Mouse (Mus musculus): Measurements from ENCODE around the gene Ifnk. TPM values are rescaled to one million over a fixed set of nuclear protein-coding genes. Genes with fewer than 3 reads are reported as not detected.

Ifnk gene
- polyA plus RNA-seq, 1 experiment = not detected

GRCm38 (mm10) chr4:35169571-35170125 is 17.8 kb downstream of the Ifnk start:
- no peaks in the 10 kb centered on the region for H3K79me2 ChIP-seq (ENCODE audit: control insufficient read depth, insufficient read depth)
- H3K27me3 ChIP-seq (ENCODE audit: control insufficient read depth, insufficient read depth, insufficient read length) = no peaks in the 10 kb centered on the region
- H3K36me3 ChIP-seq (ENCODE audit: control insufficient read depth, insufficient read depth) = no peaks in the 10 kb centered on the region
- H3K4me2 ChIP-seq (ENCODE audit: low read depth) = no peak overlapping the region
- H3ac ChIP-seq (ENCODE audit: control insufficient read depth, insufficient read length) = no peak overlapping the region
- no peak overlapping the region for H3K4me3 ChIP-seq
- no peak for TF ChIP-seq MAX (IDR thresholded peaks at IDR 0.05; ENCODE audit: low read depth)
- no peak for TF ChIP-seq CEBPB (IDR thresholded peaks at IDR 0.05; ENCODE audit: insufficient read depth, poor library complexity, severe bottlenecking)
- no peak for TF ChIP-seq POLR2AphosphoS2 (IDR thresholded peaks at IDR 0.05; ENCODE audit: insufficient read length, low read depth)
- TF ChIP-seq REST (IDR thresholded peaks at IDR 0.05; ENCODE audit: insufficient read depth, insufficient read length) = no peak
- TF ChIP-seq POLR2A (IDR thresholded peaks at IDR 0.05; ENCODE audit: insufficient read length, low read depth) = no peak
- no peak for TF ChIP-seq MYOD1 (IDR thresholded peaks at IDR 0.05; ENCODE audit: control insufficient read depth in 1 of 3, insufficient read length in 2 of 3, low read depth in 2 of 3)
- TF ChIP-seq TCF3 (IDR thresholded peaks at IDR 0.05; ENCODE audit: insufficient read length, low read depth) = no peak
- no peak for TF ChIP-seq E2F4 (IDR thresholded peaks at IDR 0.05; ENCODE audit: insufficient read depth)
- TF ChIP-seq MYOG (IDR thresholded peaks at IDR 0.05; ENCODE audit: control insufficient read depth in 1 of 3, insufficient read depth in 1 of 3, insufficient read length in 2 of 3, low read depth in 2 of 3) = no peak
- TF ChIP-seq SRF (IDR thresholded peaks at IDR 0.05; ENCODE audit: control insufficient read depth, insufficient read length, low read depth) = no peak
- no peak for TF ChIP-seq TCF12 (IDR thresholded peaks at IDR 0.05; ENCODE audit: insufficient read depth, poor library complexity, severe bottlenecking)

DNA sequence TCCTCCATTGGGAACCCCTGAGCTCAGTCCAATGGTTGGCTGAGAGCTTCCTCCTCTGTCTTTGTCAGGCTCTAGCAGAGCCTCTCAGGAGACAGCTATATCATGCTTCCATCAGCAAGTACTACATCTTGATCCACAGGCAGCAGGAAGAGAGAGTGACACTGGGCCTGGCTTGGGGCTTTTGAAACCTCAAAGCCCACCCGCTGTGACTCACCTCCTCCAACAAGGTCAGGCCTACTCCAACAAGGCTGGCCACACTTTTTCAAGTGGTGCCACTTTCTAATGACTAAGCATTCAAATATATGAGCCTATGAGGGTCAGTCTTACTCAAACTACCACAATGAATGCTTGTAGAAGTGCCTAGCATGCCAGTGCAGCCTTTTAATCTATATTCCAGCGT is 20.6 kb downstream of the Ifnk start:
- Histone ChIP-seq H3K4me3 (no peak overlapping the region), H3K4me2 (ENCODE audit: low read depth) (no peak overlapping the region), H3ac (ENCODE audit: control insufficient read depth, insufficient read length) (no peak overlapping the region), H3K79me2 (ENCODE audit: control insufficient read depth, insufficient read depth) (no peaks in the 10 kb centered on the region), H3K27me3 (ENCODE audit: control insufficient read depth, insufficient read depth, insufficient read length) (no peaks in the 10 kb centered on the region), H3K36me3 (ENCODE audit: control insufficient read depth, insufficient read depth) (no peaks in the 10 kb centered on the region)
- TF ChIP-seq SRF (IDR thresholded peaks at IDR 0.05; ENCODE audit: control insufficient read depth, insufficient read length, low read depth) = no peak
- TF ChIP-seq E2F4 (IDR thresholded peaks at IDR 0.05; ENCODE audit: insufficient read depth) = no peak
- no peak for TF ChIP-seq MAX (IDR thresholded peaks at IDR 0.05; ENCODE audit: low read depth)
- no peak for TF ChIP-seq POLR2A (IDR thresholded peaks at IDR 0.05; ENCODE audit: insufficient read length, low read depth)
- no peak for TF ChIP-seq CEBPB (IDR thresholded peaks at IDR 0.05; ENCODE audit: insufficient read depth, poor library complexity, severe bottlenecking)
- no peak for TF ChIP-seq POLR2AphosphoS2 (IDR thresholded peaks at IDR 0.05; ENCODE audit: insufficient read length, low read depth)
- TF ChIP-seq MYOG (IDR thresholded peaks at IDR 0.05; ENCODE audit: control insufficient read depth in 1 of 3, insufficient read depth in 1 of 3, insufficient read length in 2 of 3, low read depth in 2 of 3) = no peak
- no peak for TF ChIP-seq USF1 (IDR thresholded peaks at IDR 0.05; ENCODE audit: low read depth)
- TF ChIP-seq MYOD1 (IDR thresholded peaks at IDR 0.05; ENCODE audit: control insufficient read depth in 1 of 3, insufficient read length in 2 of 3, low read depth in 2 of 3) = no peak
- TF ChIP-seq REST (IDR thresholded peaks at IDR 0.05; ENCODE audit: insufficient read depth, insufficient read length) = no peak
- TF ChIP-seq TCF3 (IDR thresholded peaks at IDR 0.05; ENCODE audit: insufficient read length, low read depth) = no peak
- TF ChIP-seq TCF12 (IDR thresholded peaks at IDR 0.05; ENCODE audit: insufficient read depth, poor library complexity, severe bottlenecking) = no peak

DNA sequence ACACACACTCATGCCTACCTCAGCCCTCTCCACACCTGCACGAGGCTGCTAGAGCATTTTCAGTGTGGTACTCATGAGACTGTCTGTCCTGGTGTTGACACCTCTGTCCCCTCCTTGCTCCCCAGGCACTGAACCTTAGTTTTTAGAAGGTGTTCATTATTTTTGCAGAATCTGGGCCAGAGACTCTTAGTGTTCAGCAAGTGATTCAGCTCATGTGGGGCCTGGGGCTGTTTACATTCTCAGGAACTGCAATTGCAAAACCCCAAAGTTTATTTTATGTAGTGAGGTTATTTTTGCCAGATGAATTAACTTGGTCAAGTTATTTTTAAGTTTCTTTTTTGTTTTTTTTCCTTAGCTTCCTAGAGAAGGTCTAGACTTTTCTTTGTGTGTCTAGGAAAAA is 21.7 kb downstream of the Ifnk start:
- Histone ChIP-seq H3K4me2 (ENCODE audit: low read depth) (no peak overlapping the region), H3K36me3 (ENCODE audit: control insufficient read depth, insufficient read depth) (no peaks in the 10 kb centered on the region), H3K4me3 (no peak overlapping the region), H3ac (ENCODE audit: control insufficient read depth, insufficient read length) (no peak overlapping the region), H3K27me3 (ENCODE audit: control insufficient read depth, insufficient read depth, insufficient read length) (no peaks in the 10 kb centered on the region), H3K79me2 (ENCODE audit: control insufficient read depth, insufficient read depth) (no peaks in the 10 kb centered on the region)
- TF ChIP-seq SRF (IDR thresholded peaks at IDR 0.05; ENCODE audit: control insufficient read depth, insufficient read length, low read depth) (no peak), E2F4 (IDR thresholded peaks at IDR 0.05; ENCODE audit: insufficient read depth) (no peak), MAX (IDR thresholded peaks at IDR 0.05; ENCODE audit: low read depth) (no peak), TCF12 (IDR thresholded peaks at IDR 0.05; ENCODE audit: insufficient read depth, poor library complexity, severe bottlenecking) (no peak), MYOG (IDR thresholded peaks at IDR 0.05; ENCODE audit: control insufficient read depth in 1 of 3, insufficient read depth in 1 of 3, insufficient read length in 2 of 3, low read depth in 2 of 3) (no peak), TCF3 (IDR thresholded peaks at IDR 0.05; ENCODE audit: insufficient read length, low read depth) (no peak), POLR2AphosphoS2 (IDR thresholded peaks at IDR 0.05; ENCODE audit: insufficient read length, low read depth) (no peak), REST (IDR thresholded peaks at IDR 0.05; ENCODE audit: insufficient read depth, insufficient read length) (no peak), POLR2A (IDR thresholded peaks at IDR 0.05; ENCODE audit: insufficient read length, low read depth) (no peak), CEBPB (IDR thresholded peaks at IDR 0.05; ENCODE audit: insufficient read depth, poor library complexity, severe bottlenecking) (no peak), USF1 (IDR thresholded peaks at IDR 0.05; ENCODE audit: low read depth) (no peak), MYOD1 (IDR thresholded peaks at IDR 0.05; ENCODE audit: control insufficient read depth in 1 of 3, insufficient read length in 2 of 3, low read depth in 2 of 3) (no peak)

- TF ChIP-seq MYOG (IDR thresholded peaks at IDR 0.05; ENCODE audit: control insufficient read depth in 1 of 3, insufficient read depth in 1 of 3, insufficient read length in 2 of 3, low read depth in 2 of 3) = no peak
- no peak for TF ChIP-seq SRF (IDR thresholded peaks at IDR 0.05; ENCODE audit: control insufficient read depth, insufficient read length, low read depth)
- no peak for TF ChIP-seq TCF12 (IDR thresholded peaks at IDR 0.05; ENCODE audit: insufficient read depth, poor library complexity, severe bottlenecking)
- TF ChIP-seq MYOD1 (IDR thresholded peaks at IDR 0.05; ENCODE audit: control insufficient read depth in 1 of 3, insufficient read length in 2 of 3, low read depth in 2 of 3) = no peak
- no peak for TF ChIP-seq POLR2A (IDR thresholded peaks at IDR 0.05; ENCODE audit: insufficient read length, low read depth)
- TF ChIP-seq POLR2AphosphoS2 (IDR thresholded peaks at IDR 0.05; ENCODE audit: insufficient read length, low read depth) = no peak
- TF ChIP-seq CEBPB (IDR thresholded peaks at IDR 0.05; ENCODE audit: insufficient read depth, poor library complexity, severe bottlenecking) = no peak
- Histone ChIP-seq H3K4me3 (no peak overlapping the region), H3ac (ENCODE audit: control insufficient read depth, insufficient read length) (no peak overlapping the region), H3K4me2 (ENCODE audit: low read depth) (no peak overlapping the region), H3K79me2 (ENCODE audit: control insufficient read depth, insufficient read depth) (no peaks in the 10 kb centered on the region), H3K36me3 (ENCODE audit: control insufficient read depth, insufficient read depth) (no peaks in the 10 kb centered on the region), H3K27me3 (ENCODE audit: control insufficient read depth, insufficient read depth, insufficient read length) (no peaks in the 10 kb centered on the region)
Observed at GRCm38 (mm10) chr4:35175566-35175965, 23.7 kb downstream of the Ifnk start.
